Mouse (Mus musculus) olfactory bulb, adult 2 months (tissue): ENCODE measurements around the gene Kirrel3. TPM values are rescaled to one million over a fixed set of nuclear protein-coding genes. Genes with fewer than 3 reads are reported as not detected.
A peak's percentile ranks its signal among the peaks of the same experiment; 100 is the strongest.

Source experiments
- H3K27ac ChIP-seq: fragments of 200-500 bp; 2 replicates; pipeline ENCODE4 v1.5.1; 2012; ENCODE audit warnings: low read depth, low read length; ENCODE audit not compliant: insufficient read depth
- H3K4me1 ChIP-seq: fragments of 200-500 bp; 2 replicates; pipeline ENCODE4 v1.6.1; 2012; ENCODE audit warnings: low read length; ENCODE audit not compliant: control insufficient read depth, insufficient read depth
- H3K4me3 ChIP-seq: fragments of 200-500 bp; 2 replicates; pipeline ENCODE4 v1.5.1; 2012; ENCODE audit warnings: mild to moderate bottlenecking, low read depth, low read length, moderate library complexity; ENCODE audit not compliant: insufficient read depth
- CTCF ChIP-seq: fragments of 200-500 bp; IDR thresholded peaks from 2 replicates; pipeline ENCODE4 v1.5.1; 2012; ENCODE audit warnings: low read depth, mild to moderate bottlenecking, low read length, moderate library complexity; ENCODE audit not compliant: insufficient read depth
- POLR2A ChIP-seq: fragments of 200-500 bp; IDR thresholded peaks from 2 replicates; pipeline ENCODE4 v1.6.1; 2012; ENCODE audit warnings: mild to moderate bottlenecking, low read depth, low read length, moderate library complexity; ENCODE audit not compliant: insufficient read depth
- WGBS: fragments of 180-500 bp; shearing (Covaris S2); methylation state at CpG from one replicate; pipeline ENCODE4 v1.1.7; 2018; 5-methylcytosine and 5-hydroxymethylcytosine counted together
- polyA plus RNA-seq: library from polyadenylated mRNA; stranded (reverse); fragments of >200 nt; gene quantifications from 2 replicates; pipeline ENCODE4 v1.2.4, GENCODE M21; 2012; ENCODE audit warnings: low replicate concordance; ENCODE audit not compliant: missing spikeins, insufficient read depth, insufficient read length

The Kirrel3 gene
- polyA plus RNA-seq, 1 experiment: not detected

- Histone ChIP-seq H3K4me3 (no peak overlapping the region), H3K27ac (no peak overlapping the region), H3K4me1 (peaks cover 6% of the 10 kb centered on the region; the same call in 1 of the 2 replicates)
- 66% methylated on average over 5 of the region's 5 CpGs for WGBS
- TF ChIP-seq CTCF (no peak), POLR2A (no peak)
Measured at GRCm38 (mm10) chr9:34758925-34759324, 273.2 kb downstream of the Kirrel3 start.

DNA sequence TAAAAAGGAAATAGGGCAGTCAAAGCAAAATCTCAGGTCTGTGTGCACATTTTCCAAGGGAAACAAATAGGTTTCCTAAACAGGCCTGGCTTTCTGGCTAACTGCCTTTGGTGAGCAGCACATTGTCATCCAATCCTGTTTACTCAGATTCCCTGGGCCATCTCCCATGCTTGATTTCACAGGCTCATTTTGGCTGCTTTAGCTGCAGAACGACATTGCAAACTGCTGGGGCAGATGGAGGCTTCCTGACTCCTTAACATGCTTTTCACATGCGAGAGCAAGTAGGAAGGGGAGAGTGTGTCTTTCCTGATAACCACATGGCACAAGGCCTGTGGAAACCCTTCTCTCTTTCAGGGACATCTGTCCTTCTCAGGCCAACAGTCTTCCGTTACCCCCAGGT, 274.8 kb downstream of the Kirrel3 start:
- 70% methylated on average over 3 of the region's 3 CpGs for WGBS
- Histone ChIP-seq H3K4me3 (no peak overlapping the region), H3K27ac (no peak overlapping the region), H3K4me1 (0 out of 2 replicates have a peak, but pooled peaks cover 3% of the 10 kb centered on the region)
- no peak for TF ChIP-seq CTCF

- Histone ChIP-seq H3K27ac (no peak overlapping the region), H3K4me1 (0 out of 2 replicates have a peak, but pooled peaks cover 3% of the 10 kb centered on the region), H3K4me3 (no peak overlapping the region)
- WGBS: 67% methylated on average over 7 of the region's 7 CpGs
- TF ChIP-seq CTCF (no peak), POLR2A (no peak)
Measured at GRCm38 (mm10) chr9:34766792-34767623, 281.3 kb downstream of the Kirrel3 start.

GRCm38 (mm10) chr9:34768961-34769360, 283.3 kb downstream of the Kirrel3 start:
- 83% methylated on average over 2 of the region's 2 CpGs for WGBS
- no peak overlapping the region for H3K27ac ChIP-seq
- H3K4me1 ChIP-seq: peaks cover 5% of the 10 kb centered on the region
- H3K4me3 ChIP-seq: no peak overlapping the region
- no peak for TF ChIP-seq CTCF
- TF ChIP-seq POLR2A: no peak

DNA sequence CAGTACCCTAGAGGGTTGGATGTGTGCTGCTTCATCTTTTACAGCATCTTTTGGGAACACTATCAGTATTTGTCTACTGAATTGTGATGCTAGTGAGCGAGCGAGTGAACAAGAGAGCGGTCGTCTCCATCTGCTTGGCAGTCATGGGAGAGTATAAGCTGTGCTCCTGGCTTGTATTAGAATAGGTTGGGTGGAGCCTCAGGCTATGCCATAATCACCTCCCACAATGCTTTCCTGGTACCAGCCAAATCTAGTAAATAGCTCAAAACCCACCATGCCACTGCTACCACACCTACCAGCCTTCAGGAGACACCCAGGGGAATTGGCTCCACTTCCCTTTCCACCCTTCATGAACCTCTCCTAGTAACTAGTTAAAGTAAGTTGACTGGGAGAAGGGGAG, 285.3 kb downstream of the Kirrel3 start:
- TF ChIP-seq CTCF (no peak), POLR2A (no peak)
- Histone ChIP-seq H3K4me3 (no peak overlapping the region), H3K4me1 (peaks cover 5% of the 10 kb centered on the region), H3K27ac (0 out of 2 replicates have a peak overlapping the region, but pooled peaks have one; percentile 13)
- WGBS: 75% methylated on average over 4 of the region's 4 CpGs

- TF ChIP-seq CTCF (no peak), POLR2A (no peak)
- H3K4me3 ChIP-seq: no peak overlapping the region
- H3K27ac ChIP-seq: peak overlapping the region; percentile 13; the same call in 1 of the 2 replicates
- H3K4me1 ChIP-seq: peaks cover 5% of the 10 kb centered on the region
Measured at GRCm38 (mm10) chr9:34771401-34771800, 285.7 kb downstream of the Kirrel3 start.

DNA sequence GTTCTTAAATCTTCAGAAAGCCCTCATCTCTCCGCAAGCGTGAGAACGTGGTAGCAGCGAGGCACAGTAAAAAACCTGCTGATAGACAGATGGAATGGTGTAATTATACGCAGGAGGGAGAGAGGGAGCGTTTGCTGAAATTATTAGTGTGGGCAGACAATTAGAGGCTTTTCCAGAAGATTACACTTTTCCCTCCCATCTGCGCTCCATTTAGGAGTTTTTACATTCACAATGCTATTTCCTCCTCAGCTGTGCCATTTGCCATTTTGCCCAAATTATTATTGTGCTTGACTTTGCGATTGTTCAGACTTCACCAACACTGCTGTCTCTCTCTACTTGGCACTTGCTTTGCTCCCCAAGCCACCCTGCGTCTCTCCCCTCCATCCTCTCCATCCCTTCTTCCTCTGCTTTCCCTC, 286.3 kb downstream of the Kirrel3 start:
- no peak for TF ChIP-seq CTCF
- no peak for TF ChIP-seq POLR2A
- Histone ChIP-seq H3K4me3 (no peak overlapping the region), H3K4me1 (peaks cover 5% of the 10 kb centered on the region), H3K27ac (peak overlapping the region; percentile 45)
- WGBS: 19% methylated on average over 9 of the region's 9 CpGs

DNA sequence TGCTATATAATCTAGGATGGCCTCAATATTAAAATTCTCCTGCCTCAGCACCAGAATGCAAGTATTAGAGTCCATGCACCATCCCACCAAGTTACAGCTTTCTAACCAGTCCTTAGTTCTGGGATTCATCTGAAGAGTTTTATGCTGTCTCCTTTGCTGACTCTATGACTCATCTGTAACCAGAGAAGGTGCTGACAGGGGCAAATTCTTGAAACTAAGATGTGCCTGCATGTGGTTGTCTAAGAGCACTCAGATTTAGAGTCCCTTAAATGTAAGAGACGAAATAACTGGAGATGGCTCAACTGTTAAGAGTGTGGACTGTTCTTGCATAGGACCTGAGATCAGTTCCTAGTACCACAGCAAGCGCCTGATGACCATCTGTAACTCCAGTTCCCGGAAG, 295.7 kb downstream of the Kirrel3 start:
- no peak overlapping the region for H3K4me3 ChIP-seq
- WGBS: 91% methylated on average over 3 of the region's 3 CpGs
- H3K4me1 ChIP-seq: peaks cover 4% of the 10 kb centered on the region; the same call in 1 of the 2 replicates
- TF ChIP-seq CTCF: no peak
- TF ChIP-seq POLR2A: no peak
- H3K27ac ChIP-seq: no peak overlapping the region

DNA sequence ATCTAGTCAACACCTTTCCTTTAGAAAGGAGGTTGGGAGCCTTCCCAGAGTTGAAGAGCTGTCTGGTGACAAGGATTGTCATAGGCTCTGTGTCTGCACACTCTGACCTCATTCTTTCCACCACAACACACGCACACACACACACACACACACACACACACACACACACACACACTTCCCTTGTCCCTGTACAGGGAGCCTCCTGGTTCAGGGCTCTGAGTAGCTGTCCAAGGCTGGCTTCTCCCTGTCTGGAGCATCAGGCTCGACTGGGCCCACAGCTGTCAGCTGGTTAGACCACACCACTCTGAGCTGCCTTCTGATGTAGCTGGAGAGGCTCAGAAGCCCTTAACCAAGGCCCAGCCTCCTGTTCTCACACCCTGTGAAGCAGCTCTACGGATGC, 302.2 kb downstream of the Kirrel3 start:
- WGBS: 77% methylated on average over 3 of the region's 3 CpGs
- Histone ChIP-seq H3K27ac (no peak overlapping the region), H3K4me3 (no peak overlapping the region), H3K4me1 (peaks cover 4% of the 10 kb centered on the region; the same call in 1 of the 2 replicates)
- TF ChIP-seq CTCF (no peak), POLR2A (no peak)

DNA sequence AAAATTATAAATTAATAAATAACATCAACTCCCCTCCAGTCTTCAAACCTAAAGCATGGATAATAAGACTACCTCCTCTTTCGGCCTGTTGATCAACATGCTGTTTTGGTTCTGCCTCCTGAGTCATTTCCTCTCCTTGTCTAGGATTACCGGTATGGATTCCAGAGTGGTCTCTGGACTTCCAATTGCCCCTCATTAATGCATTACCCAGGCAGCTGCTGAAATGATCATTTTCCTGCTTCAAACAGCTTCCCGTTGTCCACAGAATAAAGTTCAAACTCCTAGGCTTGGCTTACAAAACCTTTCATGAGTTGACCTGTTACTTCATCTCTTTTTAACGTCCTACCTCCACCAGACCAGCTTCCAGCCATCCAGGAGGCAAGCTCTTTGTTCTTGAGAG, 309.5 kb downstream of the Kirrel3 start:
- Histone ChIP-seq H3K27ac (no peak overlapping the region), H3K4me1 (no peaks in the 10 kb centered on the region), H3K4me3 (no peak overlapping the region)
- 65% methylated on average over 4 of the region's 4 CpGs for WGBS
- TF ChIP-seq POLR2A (no peak), CTCF (no peak)
